Mouse (Mus musculus) adrenal gland, postnatal 14 days (tissue): ENCODE measurements around the gene Tmem131. TPM values are rescaled to one million over a fixed set of nuclear protein-coding genes. Genes with fewer than 3 reads are reported as not detected.

Experiments
- DNase-seq: peaks from one replicate; pipeline ENCODE4 v3.0.0; 2021; ENCODE audit warnings: mixed read lengths
- long read RNA-seq, 2 experiments: library from polyadenylated mRNA; stranded (forward); transcript quantifications; one replicate each; pipeline ENCODE4 v2.0.0; 2021
- total RNA-seq: library from RNA; stranded (reverse); gene quantifications from 2 replicates; pipeline ENCODE4 v1.2.3, GENCODE M21; 2021

Gene Tmem131
- total RNA-seq: 45.7 and 48.2 TPM in 2 replicates
- long read RNA-seq, experiment 1, full-length matches to known transcripts: 3 of 8 reads
- long read RNA-seq, experiment 1, partial matches to known transcripts: 3 of 8 reads
- long read RNA-seq, experiment 1, other reads (novel, unspliced or antisense): 2 of 8 reads
- long read RNA-seq, experiment 2, full-length matches to known transcripts: 3 of 10 reads
- long read RNA-seq, experiment 2, partial matches to known transcripts: 3 of 10 reads
- long read RNA-seq, experiment 2, other reads (novel, unspliced or antisense): 4 of 10 reads

DNA sequence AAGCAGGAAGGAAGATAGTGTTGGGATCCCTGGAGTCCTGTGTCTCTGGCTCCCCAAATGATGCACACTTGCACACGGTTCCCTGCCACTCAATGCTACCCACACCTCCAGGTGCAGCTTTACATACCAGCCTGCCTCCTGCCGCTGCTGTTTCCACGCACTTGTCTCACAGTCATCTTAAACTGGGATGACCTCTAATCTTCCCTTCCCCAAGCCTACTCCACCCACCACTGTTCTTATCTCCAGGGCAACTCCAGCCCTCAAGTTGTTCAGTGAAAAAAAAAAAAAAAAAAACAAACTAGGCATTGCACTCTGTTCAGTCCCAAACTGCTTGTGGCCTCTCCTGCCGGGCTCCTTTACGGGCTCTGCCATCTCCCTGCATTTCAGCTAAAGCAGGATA lies at the start of gene Tmem131:
TSS of gene Tmem131 (minus strand) at position 14 of the 400 bp plus-strand sequence.
- no peak for DNase-seq

DNA sequence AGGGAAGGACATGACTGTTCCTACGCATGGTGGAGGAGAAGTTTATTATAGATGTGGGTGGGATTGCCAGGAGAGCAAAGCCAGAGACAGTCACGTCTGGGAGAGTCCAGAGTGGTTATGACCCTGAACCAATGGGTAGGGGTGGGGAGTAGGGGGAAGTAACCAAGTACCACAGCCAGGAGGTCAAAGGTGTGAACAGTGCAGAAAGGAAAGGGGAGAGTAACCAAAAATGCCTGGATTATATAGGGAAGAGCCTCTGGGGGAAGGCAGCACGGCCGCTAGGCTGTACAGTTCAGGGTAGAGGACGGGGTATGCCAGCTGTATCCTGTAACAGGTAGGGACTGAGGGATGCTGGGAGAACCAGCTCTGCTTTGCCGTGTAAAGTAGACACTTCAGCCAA lies 45.1 kb upstream of the Tmem131 start:
- DNase-seq: no peak

DNA sequence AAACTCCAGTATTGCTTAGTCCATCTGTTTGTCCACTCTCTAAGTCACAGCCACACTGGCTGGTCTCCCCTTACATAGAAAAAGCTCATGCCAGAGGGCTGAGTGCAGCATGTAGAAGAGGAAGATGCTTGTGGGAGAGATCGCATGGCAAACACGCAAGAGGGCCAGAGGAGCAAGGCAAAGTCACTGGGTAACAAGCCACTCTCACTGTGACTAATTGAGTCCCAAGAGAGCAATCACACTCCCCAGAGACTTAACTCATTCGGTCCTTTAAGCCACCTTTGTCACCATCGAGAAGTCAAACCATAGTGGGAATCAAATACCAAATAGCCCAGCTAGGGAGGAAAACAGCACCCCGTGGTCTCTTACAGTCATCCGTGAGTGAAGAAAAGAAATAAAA lies 44.7 kb upstream of the Tmem131 start:
- no peak for DNase-seq

DNA sequence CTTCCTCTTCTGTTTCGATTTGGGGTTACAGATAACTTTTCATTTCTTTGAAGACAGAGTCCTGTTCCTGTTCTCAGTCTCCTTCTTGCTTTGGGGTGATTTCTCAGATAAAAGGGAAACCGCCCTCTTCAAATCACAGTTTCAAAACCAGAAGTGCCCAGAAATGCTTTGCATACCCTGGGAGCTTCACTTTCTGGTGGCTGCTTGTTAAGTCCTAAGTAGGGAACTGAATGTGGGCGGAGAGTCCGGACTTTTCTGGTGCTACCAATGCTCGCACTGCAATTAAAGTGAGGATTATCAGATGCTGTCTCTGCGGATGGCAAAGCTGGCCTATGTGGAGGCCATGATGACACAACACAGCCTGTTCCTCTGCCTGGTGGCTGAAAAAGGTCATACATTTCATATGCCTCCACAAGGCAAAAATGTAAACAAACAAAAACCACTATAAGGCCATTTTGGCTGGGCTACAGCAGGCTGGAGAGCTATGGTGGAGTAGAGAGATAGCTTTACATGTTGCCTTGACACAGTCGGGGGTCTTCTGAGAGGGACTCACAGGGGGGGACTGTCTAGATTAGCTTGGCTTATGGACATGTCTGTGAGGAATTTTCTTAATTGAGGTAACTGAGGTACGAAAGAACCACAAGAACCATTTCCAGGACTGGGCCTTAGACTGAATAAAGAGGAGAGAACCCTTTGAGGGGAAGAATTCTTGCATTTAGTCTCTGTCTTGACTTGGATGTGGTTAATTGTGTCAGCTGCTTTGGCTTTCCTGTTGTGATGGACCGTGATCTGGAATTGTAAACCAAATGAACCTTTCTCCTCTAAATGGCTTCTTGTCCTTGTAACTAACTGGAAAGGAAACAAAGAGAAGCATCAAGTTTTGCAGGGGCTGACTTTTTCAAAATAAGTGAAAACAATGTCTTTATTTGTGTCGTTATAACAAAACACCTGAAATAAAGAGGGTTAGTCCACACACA lies 44.0 kb upstream of the Tmem131 start:
- DNase-seq: no peak

DNA sequence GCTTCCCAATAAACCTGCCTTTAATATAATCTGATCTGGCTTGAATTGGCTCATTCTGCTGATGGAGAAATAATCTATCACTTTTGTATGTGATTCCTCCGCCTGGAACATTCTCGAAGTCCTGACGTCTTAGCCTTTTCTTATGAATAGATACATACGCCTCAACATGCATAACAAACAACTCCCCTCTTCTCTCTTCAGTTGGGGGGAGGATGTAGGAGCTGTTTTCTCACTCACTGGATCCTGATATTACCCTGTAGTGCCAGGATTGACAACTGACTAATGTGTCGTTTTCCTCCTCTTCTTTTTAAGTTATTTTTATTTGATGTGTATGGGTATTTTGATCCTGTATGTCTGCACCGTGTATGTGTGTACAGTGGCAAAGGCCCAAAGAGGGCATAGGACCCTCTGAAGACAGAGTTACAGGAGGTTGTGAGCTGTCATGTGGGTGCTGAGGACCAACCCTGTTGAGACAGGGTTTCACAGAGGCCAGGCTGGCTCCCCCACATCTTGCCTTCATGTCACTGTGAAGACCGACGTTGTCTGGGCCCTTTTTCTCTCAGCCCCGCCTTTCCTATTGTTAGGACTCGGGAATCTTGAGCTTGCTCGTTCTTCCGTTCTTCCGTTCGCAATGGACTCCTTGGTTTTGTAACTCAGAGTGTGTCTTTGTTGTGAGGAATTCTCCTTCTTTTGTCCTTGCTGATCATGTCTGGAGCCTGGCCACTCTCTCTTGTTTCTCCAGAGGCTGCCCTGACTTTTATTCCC lies 43.1 kb upstream of the Tmem131 start:
- DNase-seq: no peak

DNA sequence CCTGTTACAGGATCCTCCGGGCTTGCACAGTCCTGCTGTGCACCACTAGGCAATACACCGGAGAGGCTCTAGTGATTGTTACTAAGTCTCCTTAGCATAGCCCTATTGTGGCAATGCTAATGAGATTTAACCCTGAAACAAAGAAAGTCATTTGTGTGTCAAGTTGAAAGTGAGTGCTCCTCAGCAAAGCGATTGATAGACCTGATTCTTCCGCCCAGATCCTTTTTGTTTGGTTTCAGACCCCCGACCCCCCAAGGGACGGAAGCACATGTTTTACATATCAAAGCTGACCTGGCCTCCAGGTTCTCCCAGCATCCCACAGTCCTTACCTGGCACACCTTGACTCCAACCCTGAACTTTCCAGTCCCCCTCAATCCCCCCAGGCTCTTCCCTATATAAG lies 42.4 kb upstream of the Tmem131 start:
- no peak for DNase-seq

DNA sequence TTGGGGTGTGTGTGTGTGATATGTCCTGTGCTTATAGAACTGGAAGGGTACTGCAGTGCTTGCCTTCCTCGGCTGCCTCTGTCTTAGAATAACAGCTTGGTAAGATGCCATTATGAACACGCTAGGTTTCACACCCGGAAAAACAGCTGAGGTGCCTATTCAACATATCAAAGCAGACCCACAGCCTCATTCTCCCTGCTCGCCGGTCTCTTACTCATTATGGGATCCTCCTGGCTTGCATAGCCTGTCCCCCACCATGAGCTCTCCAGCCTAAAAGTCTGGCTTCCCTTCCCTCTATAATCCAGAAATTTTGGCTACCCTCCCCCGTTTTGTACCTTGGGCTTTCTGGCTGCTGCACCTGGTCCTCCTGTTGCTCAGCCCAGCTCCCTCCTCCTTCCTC lies 40.9 kb upstream of the Tmem131 start:
- no peak for DNase-seq

DNA sequence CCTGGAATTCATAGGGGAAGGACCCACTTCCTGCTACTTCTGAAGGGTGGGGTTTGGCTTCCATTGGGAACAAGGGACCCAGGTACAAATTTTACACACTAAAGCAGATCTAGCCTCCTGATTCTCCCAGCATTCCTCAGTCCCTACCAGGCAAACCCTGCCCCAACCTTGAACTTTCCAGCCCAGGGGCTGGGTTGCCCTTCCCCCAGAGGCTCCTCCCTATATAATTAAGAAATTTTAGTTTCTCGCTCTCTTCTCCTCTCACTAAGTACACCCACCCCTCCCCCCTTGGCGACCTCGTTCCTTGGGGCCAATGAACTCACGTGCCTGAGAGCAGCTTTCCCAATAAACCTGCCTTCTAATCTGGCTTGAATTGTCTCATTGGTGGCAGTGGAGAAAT lies 40.3 kb upstream of the Tmem131 start:
- peak; percentile 20 for DNase-seq

DNA sequence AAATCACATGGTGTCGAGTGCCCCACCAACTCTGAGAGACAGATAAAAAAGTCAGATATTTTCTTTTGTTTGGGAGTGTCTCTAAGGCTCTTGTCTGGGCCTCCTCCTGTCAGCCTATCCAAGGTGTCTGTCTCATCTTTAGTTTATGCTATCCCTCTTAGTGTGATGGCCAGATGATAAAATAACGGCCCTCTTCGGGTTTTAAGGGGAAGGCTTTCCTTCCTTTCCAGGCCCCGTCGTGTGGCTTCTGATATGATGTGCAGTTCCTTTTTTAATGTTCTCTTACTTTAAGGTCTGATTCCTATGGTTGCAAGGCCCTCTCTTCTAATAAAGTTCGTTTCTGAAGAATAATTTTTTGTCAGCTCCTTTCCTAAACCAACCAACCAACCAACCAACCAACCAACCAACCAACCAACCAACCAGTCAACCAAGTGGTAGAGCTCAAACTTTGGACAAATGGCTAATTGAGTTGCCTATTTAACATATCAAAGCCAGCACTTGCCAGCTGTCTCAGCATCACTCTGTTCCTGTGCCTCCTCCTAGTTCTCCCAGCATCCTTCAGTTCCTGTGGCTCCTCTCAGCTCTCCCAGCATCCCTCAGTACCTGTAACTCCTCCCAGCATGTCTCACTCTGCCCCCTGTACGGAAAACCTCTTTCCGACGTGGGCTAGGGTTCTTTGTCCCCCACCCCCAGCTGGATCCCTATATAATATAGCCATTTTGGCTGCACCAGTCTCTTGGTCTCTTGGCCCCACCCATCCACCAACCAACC lies 38.9 kb upstream of the Tmem131 start:
- DNase-seq: no peak

DNA sequence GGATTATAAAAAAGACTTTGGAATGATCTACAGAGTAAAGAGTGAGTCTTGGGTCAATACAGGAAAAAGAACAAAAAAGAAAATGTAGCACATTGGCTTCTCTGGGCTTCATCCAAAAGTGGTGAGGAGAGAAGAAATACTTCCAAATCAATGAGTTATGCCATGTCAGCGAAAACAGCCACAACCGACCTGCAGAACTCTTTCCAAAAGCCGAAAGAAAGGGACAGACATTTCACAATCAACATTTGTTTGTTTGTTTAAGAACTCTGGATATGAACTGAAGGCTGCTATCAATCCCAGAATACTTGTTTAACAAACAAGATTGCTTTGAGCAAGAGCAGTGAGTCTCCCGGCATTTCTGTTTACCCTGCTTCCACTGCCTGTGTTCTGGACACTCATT lies 33.3 kb upstream of the Tmem131 start:
- no peak for DNase-seq

DNA sequence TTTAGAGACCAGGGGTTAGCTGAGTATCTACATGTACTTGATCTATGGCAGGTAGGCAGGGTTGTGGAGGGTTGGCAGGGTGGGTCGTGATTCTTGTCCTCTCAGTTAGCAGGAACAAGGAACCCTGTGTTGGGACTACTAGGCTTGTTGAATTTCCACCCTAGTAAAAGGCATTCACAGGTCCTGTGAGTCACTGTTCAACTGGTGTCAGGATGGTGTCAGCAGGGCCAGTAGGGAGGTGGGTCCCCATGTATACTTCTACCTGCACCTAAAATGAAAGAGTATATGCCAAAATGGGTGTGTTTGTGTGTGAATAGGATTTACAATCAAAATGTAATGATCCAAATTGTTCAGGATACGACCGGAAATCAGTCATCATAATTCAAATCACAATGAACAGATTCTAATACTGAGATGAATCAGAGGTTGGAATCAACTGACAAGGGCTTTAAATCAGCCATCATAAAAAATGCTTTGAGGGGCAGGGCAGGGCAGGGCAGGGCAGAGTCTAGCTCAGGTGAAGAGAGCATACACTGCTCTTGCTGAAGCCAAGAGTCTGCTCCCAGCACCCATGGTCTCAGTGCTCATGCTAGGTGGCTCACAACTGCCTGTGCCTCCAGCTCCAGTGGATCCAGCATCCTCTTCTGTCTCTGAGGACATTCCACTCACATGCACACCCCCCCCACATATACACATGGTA lies 27.6 kb upstream of the Tmem131 start:
- no peak for DNase-seq

DNA sequence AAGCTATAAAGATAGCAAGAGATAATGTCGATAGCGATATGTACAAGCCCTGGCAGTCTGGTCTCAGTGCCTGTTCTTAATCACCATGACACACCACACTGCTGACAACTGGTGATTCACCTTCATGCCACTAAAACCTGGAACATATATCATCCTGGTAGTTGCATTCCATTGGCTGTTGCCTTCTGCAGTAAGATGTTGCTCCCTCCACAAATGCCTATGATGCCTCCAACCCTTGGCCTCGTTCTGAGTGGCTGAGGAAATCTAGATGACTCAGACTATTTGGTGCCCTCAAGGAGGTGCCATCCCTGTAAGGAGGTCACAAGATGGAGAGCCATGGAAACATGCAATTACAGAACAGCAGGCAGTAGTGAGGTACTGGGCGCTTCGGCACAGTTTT lies 22.4 kb upstream of the Tmem131 start:
- DNase-seq: peak; percentile 15

DNA sequence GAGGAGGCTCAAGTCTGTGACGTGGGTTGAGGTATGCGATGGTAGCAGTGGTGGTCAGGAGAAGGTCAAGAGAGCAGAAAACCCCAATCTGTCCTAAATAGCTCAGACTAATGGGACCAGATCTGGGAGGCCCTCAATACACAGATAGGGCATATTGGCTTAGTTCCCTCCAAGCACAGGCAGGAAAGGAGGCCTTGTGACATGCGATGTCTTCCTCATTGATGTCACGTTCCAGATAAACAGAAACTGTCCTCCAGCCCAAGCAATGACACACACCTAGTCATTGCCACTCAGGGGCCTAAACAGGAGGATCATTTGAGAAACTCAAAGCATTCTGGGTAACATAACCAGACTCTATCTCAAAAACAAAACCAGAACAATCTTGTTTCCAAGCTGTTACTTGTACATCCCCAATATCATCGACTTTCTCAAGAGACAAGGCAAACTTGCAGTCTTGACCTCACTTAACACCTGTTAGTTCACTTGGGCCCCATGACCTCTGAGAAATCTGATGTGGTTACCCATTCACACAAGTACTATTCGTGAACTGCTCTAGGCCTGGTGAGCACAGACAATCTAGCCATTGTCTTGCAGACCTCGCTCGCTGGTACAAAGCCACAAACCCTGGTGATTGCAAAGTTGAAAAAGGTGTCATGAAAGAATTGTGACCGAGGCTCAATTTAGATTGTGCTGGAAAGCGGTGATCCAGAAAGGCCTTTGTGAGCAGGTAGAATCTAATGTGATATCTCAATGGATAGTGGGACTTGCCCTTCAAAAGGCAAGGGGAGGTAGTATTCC lies 19.1 kb upstream of the Tmem131 start:
- no peak for DNase-seq

DNA sequence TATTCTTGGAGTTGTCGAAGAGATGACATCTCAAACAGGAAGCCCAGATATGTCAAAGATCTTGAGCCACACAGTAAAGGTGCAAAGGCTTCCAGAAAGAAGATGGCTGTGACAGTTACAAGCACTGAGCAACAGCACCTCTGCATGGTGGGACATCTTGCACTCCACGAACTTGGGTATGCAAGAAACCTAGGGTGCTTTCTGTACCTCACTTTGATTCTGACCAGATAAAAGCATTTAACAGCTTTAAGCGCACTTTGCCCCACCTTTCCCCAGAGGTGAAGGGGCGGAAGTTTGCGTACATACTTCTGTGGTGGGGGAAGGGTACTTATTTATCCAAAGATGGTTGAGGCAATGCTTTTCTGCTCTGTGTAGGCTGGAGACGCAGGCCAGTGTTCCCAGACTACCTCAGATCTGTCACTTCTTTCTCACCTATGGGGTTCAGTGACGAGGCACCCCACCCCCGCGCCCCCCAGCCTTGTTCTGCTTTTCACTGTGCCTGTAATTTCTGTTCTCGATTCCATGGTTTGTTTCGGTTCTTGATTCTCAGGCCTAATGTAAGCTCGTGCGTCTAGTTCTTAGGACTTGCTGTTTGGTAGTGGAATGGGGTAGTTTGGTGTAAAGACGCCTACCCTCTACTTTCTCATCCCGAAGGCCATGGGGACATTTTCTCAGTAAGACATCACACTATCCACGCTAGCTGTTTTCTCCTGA lies 17.2 kb upstream of the Tmem131 start:
- DNase-seq: no peak

DNA sequence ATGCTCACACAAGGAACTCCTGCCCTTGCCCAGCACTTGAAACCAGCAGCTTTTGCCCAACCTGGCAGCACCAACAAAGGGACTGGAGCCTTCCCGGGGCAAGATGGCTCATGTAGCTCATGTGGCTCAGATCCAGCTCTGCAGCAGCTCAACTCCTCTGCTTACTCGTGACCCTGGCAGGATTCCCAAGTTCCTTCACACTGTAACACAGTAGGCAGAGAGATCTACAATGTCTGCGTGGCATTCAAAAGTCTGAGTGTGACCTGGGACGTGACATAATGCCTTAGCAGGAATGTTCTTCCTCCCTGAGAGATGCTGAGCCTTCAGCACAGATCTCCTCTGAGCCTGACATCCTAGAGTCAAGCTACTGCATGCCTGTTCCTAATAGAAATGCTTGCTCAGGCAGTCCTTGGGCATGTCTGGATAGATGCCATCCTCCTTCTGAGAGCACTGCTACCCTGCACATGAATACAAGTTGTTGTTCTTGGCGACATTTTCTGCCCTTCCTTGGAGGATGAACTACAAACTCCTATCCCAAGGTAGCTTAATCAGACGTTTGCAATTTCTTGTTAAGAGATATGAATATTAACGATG lies 6.2 kb upstream of the Tmem131 start:
- peak; percentile 86 for DNase-seq

DNA sequence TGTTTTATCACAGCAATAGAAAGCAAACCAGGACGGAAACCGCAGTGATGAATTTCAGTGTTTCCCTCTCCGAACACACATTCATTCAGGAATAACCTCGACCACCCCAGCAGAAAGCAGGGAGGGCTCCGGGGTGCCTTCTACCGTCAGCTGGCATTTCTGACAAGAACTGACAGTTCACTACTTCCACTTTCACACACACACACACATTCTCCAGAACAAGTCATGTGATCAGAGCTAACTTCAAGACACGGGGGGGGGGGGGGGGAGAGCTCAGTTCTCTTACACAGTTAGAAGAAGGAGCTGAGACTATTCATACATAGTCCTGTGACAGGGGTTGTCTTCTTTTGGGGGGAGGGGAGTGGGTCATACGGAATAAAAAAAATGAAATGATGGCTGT lies 4.0 kb upstream of the Tmem131 start:
- DNase-seq: no peak

DNA sequence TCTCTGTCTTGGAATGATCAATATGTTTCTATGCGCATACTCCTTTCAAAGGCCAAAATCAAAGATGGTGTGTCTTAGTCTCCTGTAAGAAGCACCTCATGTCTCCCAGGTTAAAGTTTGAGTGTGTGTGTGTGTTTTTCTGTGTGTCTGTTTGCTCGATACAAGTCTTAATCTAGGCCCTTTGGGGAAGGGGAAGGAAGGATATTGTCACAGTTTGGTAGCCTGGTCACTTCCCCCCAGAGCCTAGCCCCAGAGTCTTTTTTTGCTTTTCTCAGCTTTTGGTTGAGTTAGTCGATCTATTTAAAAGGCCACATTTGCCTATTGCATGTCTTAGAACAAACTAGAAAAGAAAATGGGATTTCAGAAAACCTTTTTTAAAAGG lies 3.1 kb downstream of the Tmem131 start:
- DNase-seq: no peak

DNA sequence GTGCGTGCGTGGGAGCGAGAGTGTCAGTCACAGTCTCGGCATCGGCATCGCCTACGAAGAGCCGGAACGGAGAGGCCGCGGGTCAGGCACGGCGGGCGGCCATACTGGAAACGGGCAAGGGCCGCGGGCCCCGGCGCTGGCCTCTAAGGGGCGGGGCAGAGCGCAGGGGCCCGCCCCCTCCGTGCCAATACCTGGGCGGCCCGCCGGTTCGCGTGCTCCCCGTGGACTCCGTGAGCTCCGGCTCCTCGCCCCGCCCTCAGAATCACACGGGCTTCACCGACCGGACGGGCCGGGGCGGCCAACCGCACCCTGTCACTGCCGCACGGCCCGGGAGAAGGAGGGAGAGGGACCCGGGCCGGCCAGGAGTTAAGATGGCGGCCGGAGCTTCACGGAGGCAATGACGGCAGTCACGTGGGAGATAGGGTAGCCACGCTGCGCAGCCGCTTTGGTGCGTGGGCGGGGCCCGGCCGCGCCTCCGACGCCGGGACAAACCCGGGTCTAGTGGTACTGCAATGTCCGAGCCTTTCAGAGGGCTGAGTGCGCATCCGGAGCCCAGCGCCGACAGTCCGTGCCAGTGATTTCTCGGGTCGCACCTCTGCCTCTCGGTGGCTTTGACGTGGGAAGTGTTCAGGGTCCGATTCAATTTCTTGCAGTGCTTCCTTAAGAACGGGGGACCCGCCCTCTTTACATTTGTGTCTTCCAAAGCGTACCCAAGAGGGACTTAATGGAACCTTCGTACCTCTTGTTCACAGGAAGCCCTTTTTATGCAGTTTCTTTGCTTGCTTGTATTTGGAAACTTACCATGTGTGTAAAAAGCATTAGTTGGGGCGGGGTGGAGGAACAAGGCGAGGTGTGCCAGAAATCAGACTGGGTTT lies 3.7 kb downstream of the Tmem131 start:
- DNase-seq: peak; percentile 96
